Mouse (Mus musculus): Measurements from ENCODE around the gene Ascc3. TPM values are rescaled to one million over a fixed set of nuclear protein-coding genes. Genes with fewer than 3 reads are reported as not detected.

Ascc3 gene
- polyA plus RNA-seq, 1 experiment from 2014 or later, result 32.0 TPM

DNA sequence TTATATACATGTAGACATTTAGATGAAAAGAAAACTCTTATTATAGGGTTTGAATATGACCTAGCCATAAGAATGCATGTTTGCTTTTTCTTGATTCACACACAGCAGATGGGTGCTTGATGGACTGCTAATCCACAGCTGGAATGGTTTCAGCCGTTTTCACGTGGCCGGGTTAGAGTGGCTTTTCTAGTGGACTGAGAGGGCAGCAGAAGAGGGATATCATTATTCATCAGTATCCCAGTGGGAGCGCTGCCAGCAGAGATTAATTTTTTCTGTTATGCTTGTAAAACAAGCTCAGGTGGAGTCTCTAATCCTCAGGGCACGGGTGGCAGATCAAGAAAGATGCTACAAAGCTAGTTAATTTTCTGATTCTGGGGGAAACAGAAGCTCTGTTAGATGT, 200.4 kb downstream of the Ascc3 start:
- Histone ChIP-seq H3K4me3 (ENCODE audit: low read depth, low read length) (no peak overlapping the region), H3K27me3 (ENCODE audit: control insufficient read depth, insufficient read depth, low read length) (no peaks in the 10 kb centered on the region), H3K4me1 (replicated peaks; ENCODE audit: control insufficient read depth, insufficient read depth, low read length) (no peaks in the 10 kb centered on the region), H3K9me3 (ENCODE audit: control insufficient read depth, low read length) (no peaks in the 10 kb centered on the region), H3K9ac (ENCODE audit: low read depth, low read length) (no peak overlapping the region), H3K27ac (ENCODE audit: low read depth, low read length) (no peak overlapping the region), H3K4me2 (replicated peaks; ENCODE audit: low read depth, low read length) (no peak overlapping the region), H3K36me3 (ENCODE audit: control insufficient read depth, insufficient read depth, low read length) (no peaks in the 10 kb centered on the region)
- 55% methylated on average over 5 of the region's 5 CpGs for WGBS
- ATAC-seq (ENCODE audit: low FRiP score) (peak; percentile 79; the same call in 1 of the 2 replicates), DNase-seq (ENCODE audit: low spot score) (peak; percentile 33)

DNA sequence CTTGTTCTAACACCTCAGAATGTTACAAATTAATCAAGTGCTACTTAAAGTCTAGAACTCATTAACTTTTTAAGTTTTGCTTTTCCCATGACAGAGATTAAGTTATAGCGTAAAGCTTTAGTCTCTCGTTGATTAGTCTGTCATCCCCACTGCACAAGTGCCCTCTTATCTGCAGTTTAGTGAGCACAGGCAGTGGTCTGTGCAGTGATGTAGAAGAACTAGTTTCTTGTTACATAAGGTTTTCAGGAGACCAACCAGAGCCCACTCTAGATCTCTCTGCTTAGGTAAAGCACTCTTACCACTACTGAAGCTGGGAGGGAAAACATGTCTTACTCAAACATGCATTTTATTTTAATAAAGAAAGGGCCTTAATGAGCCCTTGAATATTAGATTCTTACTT, 209.1 kb downstream of the Ascc3 start:
- 58% methylated on average over 2 of the region's 2 CpGs for WGBS
- no peak for ATAC-seq (ENCODE audit: low FRiP score)
- Histone ChIP-seq H3K4me2 (replicated peaks; ENCODE audit: low read depth, low read length) (no peak overlapping the region), H3K4me3 (ENCODE audit: low read depth, low read length) (no peak overlapping the region), H3K27ac (ENCODE audit: low read depth, low read length) (no peak overlapping the region), H3K27me3 (ENCODE audit: control insufficient read depth, insufficient read depth, low read length) (no peaks in the 10 kb centered on the region), H3K9ac (ENCODE audit: low read depth, low read length) (no peak overlapping the region), H3K9me3 (ENCODE audit: control insufficient read depth, low read length) (no peaks in the 10 kb centered on the region), H3K4me1 (replicated peaks; ENCODE audit: control insufficient read depth, insufficient read depth, low read length) (no peaks in the 10 kb centered on the region), H3K36me3 (ENCODE audit: control insufficient read depth, insufficient read depth, low read length) (no peaks in the 10 kb centered on the region)
- no peak for DNase-seq (ENCODE audit: low spot score)

DNA sequence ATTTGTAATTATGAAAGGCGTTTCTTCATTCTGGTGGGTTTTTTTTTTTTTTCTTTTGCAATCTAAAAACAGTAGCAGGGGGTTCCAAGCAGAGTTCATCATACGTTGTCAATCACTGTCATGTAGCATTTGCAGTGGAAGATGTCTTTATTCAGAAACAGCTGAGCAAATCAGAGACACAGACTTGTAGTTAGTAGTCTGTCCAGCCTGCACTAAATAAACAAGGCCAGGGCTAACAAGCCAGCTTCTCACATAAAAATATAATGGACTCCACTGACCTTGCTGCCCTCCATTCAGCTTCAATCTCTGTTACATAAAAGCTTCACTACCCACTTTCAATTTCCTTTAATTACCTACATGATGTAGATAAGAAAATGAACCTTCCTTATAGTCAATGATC, 209.9 kb downstream of the Ascc3 start:
- Histone ChIP-seq H3K4me2 (replicated peaks; ENCODE audit: low read depth, low read length) (no peak overlapping the region), H3K4me1 (replicated peaks; ENCODE audit: control insufficient read depth, insufficient read depth, low read length) (no peaks in the 10 kb centered on the region), H3K9ac (ENCODE audit: low read depth, low read length) (no peak overlapping the region), H3K4me3 (ENCODE audit: low read depth, low read length) (no peak overlapping the region), H3K36me3 (ENCODE audit: control insufficient read depth, insufficient read depth, low read length) (no peaks in the 10 kb centered on the region), H3K27me3 (ENCODE audit: control insufficient read depth, insufficient read depth, low read length) (no peaks in the 10 kb centered on the region), H3K9me3 (ENCODE audit: control insufficient read depth, low read length) (no peaks in the 10 kb centered on the region), H3K27ac (ENCODE audit: low read depth, low read length) (no peak overlapping the region)
- WGBS, result 71% methylated on average over 2 of the region's 2 CpGs
- ATAC-seq (ENCODE audit: low FRiP score) (peak; percentile 54; the same call in 1 of the 2 replicates), DNase-seq (ENCODE audit: low spot score) (no peak)

DNA sequence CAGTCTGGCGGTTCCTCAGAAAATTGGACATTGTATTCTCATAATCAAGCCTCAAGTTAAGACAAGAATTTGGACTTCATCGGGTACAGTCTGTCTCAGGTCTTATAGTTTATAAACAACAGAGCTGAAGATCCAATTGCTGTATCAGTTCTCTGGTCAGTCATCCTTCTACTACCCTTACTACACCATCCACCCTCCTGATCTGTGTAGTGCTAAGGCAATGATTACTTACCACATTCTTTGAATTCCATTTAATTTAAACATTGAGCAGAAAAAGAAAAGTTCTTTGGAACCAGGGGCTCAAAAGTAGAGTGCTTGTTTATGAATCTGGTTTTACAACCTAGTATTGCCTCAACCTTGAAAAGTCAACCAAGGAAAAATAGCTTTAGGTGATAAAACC, 213.7 kb downstream of the Ascc3 start:
- H3K27me3 ChIP-seq (ENCODE audit: control insufficient read depth, insufficient read depth, low read length), result no peaks in the 10 kb centered on the region
- H3K9ac ChIP-seq (ENCODE audit: low read depth, low read length), result no peak overlapping the region
- H3K27ac ChIP-seq (ENCODE audit: low read depth, low read length), result no peak overlapping the region
- H3K4me2 ChIP-seq (replicated peaks; ENCODE audit: low read depth, low read length), result no peak overlapping the region
- H3K4me1 ChIP-seq (replicated peaks; ENCODE audit: control insufficient read depth, insufficient read depth, low read length), result no peaks in the 10 kb centered on the region
- 96% methylated on average over 2 of the region's 2 CpGs for WGBS
- no peak overlapping the region for H3K4me3 ChIP-seq (ENCODE audit: low read depth, low read length)
- no peaks in the 10 kb centered on the region for H3K9me3 ChIP-seq (ENCODE audit: control insufficient read depth, low read length)
- no peaks in the 10 kb centered on the region for H3K36me3 ChIP-seq (ENCODE audit: control insufficient read depth, insufficient read depth, low read length)
- DNase-seq (ENCODE audit: low spot score) (no peak), ATAC-seq (ENCODE audit: low FRiP score) (no peak)

DNA sequence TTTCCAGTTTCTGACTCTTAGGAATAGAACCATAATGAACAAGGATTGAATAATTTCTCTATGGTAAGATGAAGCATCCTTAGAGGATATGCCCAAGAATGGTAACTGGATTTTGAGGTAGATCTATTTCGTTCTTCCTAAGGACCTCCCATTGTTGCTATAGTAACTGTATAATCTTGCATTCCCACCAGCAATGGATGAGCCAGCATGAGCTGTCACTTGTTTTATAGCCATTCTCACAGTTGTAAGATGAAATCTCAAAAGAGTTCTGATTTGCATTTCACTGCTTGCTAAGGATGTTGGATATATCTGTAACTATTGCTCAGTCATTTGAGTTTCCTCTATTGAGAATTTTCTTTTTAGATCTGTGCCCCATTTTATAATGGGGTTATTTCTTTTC, 229.9 kb downstream of the Ascc3 start:
- Histone ChIP-seq H3K4me3 (ENCODE audit: low read depth, low read length) (no peak overlapping the region), H3K9ac (ENCODE audit: low read depth, low read length) (no peak overlapping the region), H3K27ac (ENCODE audit: low read depth, low read length) (no peak overlapping the region), H3K9me3 (ENCODE audit: control insufficient read depth, low read length) (no peaks in the 10 kb centered on the region), H3K4me1 (replicated peaks; ENCODE audit: control insufficient read depth, insufficient read depth, low read length) (no peaks in the 10 kb centered on the region), H3K27me3 (ENCODE audit: control insufficient read depth, insufficient read depth, low read length) (no peaks in the 10 kb centered on the region), H3K36me3 (ENCODE audit: control insufficient read depth, insufficient read depth, low read length) (no peaks in the 10 kb centered on the region), H3K4me2 (replicated peaks; ENCODE audit: low read depth, low read length) (no peak overlapping the region)
- no peak for DNase-seq (ENCODE audit: low spot score)
- ATAC-seq (ENCODE audit: low FRiP score), result no peak
- 68% methylated on average over 1 of the region's 1 CpGs for WGBS

DNA sequence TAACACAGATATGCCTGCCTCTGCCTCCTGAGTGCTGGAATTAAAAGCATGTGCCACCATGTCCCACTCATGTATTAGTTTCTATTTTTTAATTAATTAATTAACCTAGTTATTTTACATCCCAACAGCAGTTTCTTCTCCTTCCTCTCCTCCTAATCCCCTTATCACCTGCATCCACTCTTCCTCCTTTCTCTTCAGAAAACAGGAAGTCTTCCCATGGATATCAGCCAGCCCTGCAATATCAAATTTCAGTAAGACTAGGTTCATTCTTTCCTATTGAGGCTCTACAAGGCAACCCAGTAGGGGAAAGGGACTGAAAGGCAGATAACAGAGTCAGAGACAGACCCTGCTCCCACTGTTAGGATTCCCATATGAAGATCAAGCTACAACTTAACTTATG, 234.4 kb downstream of the Ascc3 start:
- ATAC-seq (ENCODE audit: low FRiP score) (no peak), DNase-seq (ENCODE audit: low spot score) (no peak)
- H3K4me3 ChIP-seq (ENCODE audit: low read depth, low read length), result no peak overlapping the region
- H3K27ac ChIP-seq (ENCODE audit: low read depth, low read length), result no peak overlapping the region
- no peaks in the 10 kb centered on the region for H3K9me3 ChIP-seq (ENCODE audit: control insufficient read depth, low read length)
- H3K4me1 ChIP-seq (replicated peaks; ENCODE audit: control insufficient read depth, insufficient read depth, low read length), result no peaks in the 10 kb centered on the region
- H3K4me2 ChIP-seq (replicated peaks; ENCODE audit: low read depth, low read length), result no peak overlapping the region
- H3K9ac ChIP-seq (ENCODE audit: low read depth, low read length), result no peak overlapping the region
- H3K36me3 ChIP-seq (ENCODE audit: control insufficient read depth, insufficient read depth, low read length), result no peaks in the 10 kb centered on the region
- no peaks in the 10 kb centered on the region for H3K27me3 ChIP-seq (ENCODE audit: control insufficient read depth, insufficient read depth, low read length)

DNA sequence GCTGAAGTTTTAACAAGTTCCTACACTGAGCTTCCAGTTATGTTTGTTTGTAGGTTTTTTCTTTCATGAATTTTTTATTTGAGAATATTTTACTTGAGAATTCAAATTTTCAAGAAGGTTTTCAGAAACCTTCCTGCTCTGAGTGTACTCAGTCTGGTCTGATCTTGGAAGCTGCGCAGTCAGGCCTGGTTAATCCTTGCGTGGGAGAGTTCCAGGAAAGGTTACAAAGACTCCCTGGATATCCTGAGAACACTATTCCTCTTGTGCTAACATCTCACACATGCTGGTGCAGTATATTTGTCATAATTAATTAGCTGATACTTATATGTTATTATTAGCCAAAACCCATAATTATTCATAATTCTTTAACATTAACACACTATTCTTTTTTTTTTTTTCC, 242.1 kb downstream of the Ascc3 start:
- Histone ChIP-seq H3K4me1 (replicated peaks; ENCODE audit: control insufficient read depth, insufficient read depth, low read length) (no peaks in the 10 kb centered on the region), H3K4me3 (ENCODE audit: low read depth, low read length) (no peak overlapping the region), H3K27me3 (ENCODE audit: control insufficient read depth, insufficient read depth, low read length) (no peaks in the 10 kb centered on the region), H3K27ac (ENCODE audit: low read depth, low read length) (no peak overlapping the region), H3K9me3 (ENCODE audit: control insufficient read depth, low read length) (no peaks in the 10 kb centered on the region), H3K4me2 (replicated peaks; ENCODE audit: low read depth, low read length) (no peak overlapping the region), H3K36me3 (ENCODE audit: control insufficient read depth, insufficient read depth, low read length) (no peaks in the 10 kb centered on the region), H3K9ac (ENCODE audit: low read depth, low read length) (no peak overlapping the region)
- WGBS, result 83% methylated on average over 2 of the region's 2 CpGs
- no peak for DNase-seq (ENCODE audit: low spot score)
- no peak for ATAC-seq (ENCODE audit: low FRiP score)

DNA sequence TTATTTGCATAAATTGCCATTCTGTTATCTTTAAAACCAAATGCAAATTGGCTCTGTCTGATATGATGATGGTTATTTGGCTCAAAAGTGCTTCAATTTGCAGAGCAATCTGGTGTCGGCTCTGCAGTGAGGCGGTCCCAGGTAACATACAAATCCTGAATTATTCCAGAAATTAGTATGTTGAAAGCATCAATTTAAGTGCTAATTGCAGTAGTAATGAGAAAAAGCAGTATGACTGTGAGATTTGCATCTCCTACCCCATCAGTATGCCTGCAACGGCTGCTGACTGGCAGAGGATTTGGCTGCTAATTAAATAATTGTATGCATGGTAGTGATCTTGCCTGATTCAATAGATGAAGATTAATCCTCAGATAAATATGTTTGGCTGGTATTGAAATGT, 250.9 kb downstream of the Ascc3 start:
- DNase-seq (ENCODE audit: low spot score) (no peak), ATAC-seq (ENCODE audit: low FRiP score) (no peak)
- Histone ChIP-seq H3K36me3 (ENCODE audit: control insufficient read depth, insufficient read depth, low read length) (no peaks in the 10 kb centered on the region), H3K4me1 (replicated peaks; ENCODE audit: control insufficient read depth, insufficient read depth, low read length) (no peaks in the 10 kb centered on the region), H3K27ac (ENCODE audit: low read depth, low read length) (no peak overlapping the region), H3K4me3 (ENCODE audit: low read depth, low read length) (no peak overlapping the region), H3K27me3 (ENCODE audit: control insufficient read depth, insufficient read depth, low read length) (no peaks in the 10 kb centered on the region), H3K4me2 (replicated peaks; ENCODE audit: low read depth, low read length) (no peak overlapping the region), H3K9ac (ENCODE audit: low read depth, low read length) (no peak overlapping the region), H3K9me3 (ENCODE audit: control insufficient read depth, low read length) (no peaks in the 10 kb centered on the region)
- WGBS, result 90% methylated on average over 3 of the region's 3 CpGs

DNA sequence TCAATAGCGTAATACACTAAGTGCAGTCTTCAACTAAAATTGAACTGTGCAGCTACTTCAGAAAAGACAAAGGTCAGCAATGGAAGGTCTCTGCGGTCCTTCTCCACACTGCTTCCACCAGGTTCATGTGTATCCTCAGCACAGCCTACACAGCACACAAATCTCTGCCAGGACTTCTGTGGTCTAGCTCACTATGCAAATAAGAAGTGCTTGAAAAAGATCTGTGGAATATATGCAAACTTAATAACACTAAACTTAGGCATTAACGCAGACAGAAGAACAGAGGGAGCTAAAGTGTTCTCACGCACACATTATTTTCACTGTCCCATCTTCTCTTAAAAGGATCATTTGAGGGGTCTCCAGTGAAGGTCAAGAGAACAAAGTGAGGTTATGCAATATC, 275.7 kb downstream of the Ascc3 start:
- no peak overlapping the region for H3K4me3 ChIP-seq (ENCODE audit: low read depth, low read length)
- H3K27me3 ChIP-seq (ENCODE audit: control insufficient read depth, insufficient read depth, low read length), result no peaks in the 10 kb centered on the region
- no peaks in the 10 kb centered on the region for H3K36me3 ChIP-seq (ENCODE audit: control insufficient read depth, insufficient read depth, low read length)
- H3K4me1 ChIP-seq (replicated peaks; ENCODE audit: control insufficient read depth, insufficient read depth, low read length), result no peaks in the 10 kb centered on the region
- H3K9ac ChIP-seq (ENCODE audit: low read depth, low read length), result no peak overlapping the region
- H3K9me3 ChIP-seq (ENCODE audit: control insufficient read depth, low read length), result no peaks in the 10 kb centered on the region
- no peak for ATAC-seq (ENCODE audit: low FRiP score)
- 84% methylated on average over 4 of the region's 4 CpGs for WGBS
- no peak overlapping the region for H3K4me2 ChIP-seq (replicated peaks; ENCODE audit: low read depth, low read length)
- no peak for DNase-seq (ENCODE audit: low spot score)
- H3K27ac ChIP-seq (ENCODE audit: low read depth, low read length), result no peak overlapping the region
